Mouse (Mus musculus): ENCODE data around the gene Kcnh1. TPM values are rescaled to one million over a fixed set of nuclear protein-coding genes. Genes with fewer than 3 reads are reported as not detected.

The Kcnh1 gene
- total and polyA plus RNA-seq, 3 experiments, result 0.05 TPM; not detected in 2

- DNase-seq (ENCODE audit: low spot score) (no peak), ATAC-seq (ENCODE audit: extremely low read depth, insufficient number of reproducible peaks, low FRiP score, poor library complexity, severe bottlenecking) (no peak)
- Histone ChIP-seq H3K9me3 (replicated peaks) (no peaks in the 10 kb centered on the region), H3K36me3 (replicated peaks) (no peaks in the 10 kb centered on the region), H3K4me3 (ENCODE audit: low read depth, low read length) (no peak overlapping the region), H3K4me1 (ENCODE audit: insufficient read depth, low read depth, low read length) (no peaks in the 10 kb centered on the region), H3K27me3 (ENCODE audit: insufficient read depth, low read length) (no peaks in the 10 kb centered on the region)
- TF ChIP-seq TAL1 (conservative IDR thresholded peaks at IDR 0.05; ENCODE audit: low read depth, low read length), result no peak
- no peak for TF ChIP-seq GATA2 (IDR thresholded peaks at IDR 0.05; ENCODE audit: borderline replicate concordance, low read depth, low read length)
- TF ChIP-seq POLR2AphosphoS5 (IDR thresholded peaks at IDR 0.05; ENCODE audit: insufficient replicate concordance, low read depth, low read length), result no peak
- no peak for TF ChIP-seq CTCF (IDR thresholded peaks at IDR 0.05; ENCODE audit: low read depth, low read length)
- no peak for TF ChIP-seq GATA1 (IDR thresholded peaks at IDR 0.05; ENCODE audit: borderline replicate concordance, low read length)
Observed at GRCm38 (mm10) chr1:192259146-192259545, 68.6 kb downstream of the Kcnh1 start.

GRCm38 (mm10) chr1:192259616-192260015 is 69.0 kb downstream of the Kcnh1 start:
- Histone ChIP-seq H3K36me3 (replicated peaks) (no peaks in the 10 kb centered on the region), H3K27me3 (ENCODE audit: insufficient read depth, low read length) (no peaks in the 10 kb centered on the region), H3K4me3 (ENCODE audit: low read depth, low read length) (no peak overlapping the region), H3K4me1 (ENCODE audit: insufficient read depth, low read depth, low read length) (no peaks in the 10 kb centered on the region), H3K9me3 (replicated peaks) (no peaks in the 10 kb centered on the region)
- TF ChIP-seq GATA2 (IDR thresholded peaks at IDR 0.05; ENCODE audit: borderline replicate concordance, low read depth, low read length) (no peak), POLR2AphosphoS5 (IDR thresholded peaks at IDR 0.05; ENCODE audit: insufficient replicate concordance, low read depth, low read length) (no peak), CTCF (IDR thresholded peaks at IDR 0.05; ENCODE audit: low read depth, low read length) (no peak), GATA1 (IDR thresholded peaks at IDR 0.05; ENCODE audit: borderline replicate concordance, low read length) (no peak)
- no peak for ATAC-seq (ENCODE audit: extremely low read depth, insufficient number of reproducible peaks, low FRiP score, poor library complexity, severe bottlenecking)
- no peak for DNase-seq (ENCODE audit: low spot score)

DNA sequence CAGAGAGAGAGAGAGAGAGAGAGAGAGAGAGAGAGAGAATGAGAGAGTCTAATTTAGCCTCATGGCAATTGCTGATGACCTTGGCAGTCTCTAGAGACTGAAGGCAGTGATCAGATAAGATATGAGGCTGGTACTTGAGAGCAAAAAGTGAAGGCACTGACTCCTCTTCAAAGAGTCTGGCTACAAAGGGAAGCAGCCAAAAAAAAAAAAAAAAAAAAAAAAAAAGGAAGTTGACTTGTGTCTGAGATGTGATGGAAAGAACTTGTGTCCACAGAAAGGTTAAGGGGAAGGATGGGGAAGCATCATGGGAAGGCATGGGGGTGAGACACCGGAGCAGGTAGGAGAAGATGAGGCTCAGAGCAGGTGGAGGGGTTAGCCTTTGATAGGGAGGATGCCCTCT is 75.1 kb downstream of the Kcnh1 start:
- ATAC-seq (ENCODE audit: extremely low read depth, insufficient number of reproducible peaks, low FRiP score, poor library complexity, severe bottlenecking) (no peak), DNase-seq (ENCODE audit: low spot score) (no peak)
- Histone ChIP-seq H3K27me3 (ENCODE audit: insufficient read depth, low read length) (no peaks in the 10 kb centered on the region), H3K9me3 (replicated peaks) (no peaks in the 10 kb centered on the region), H3K4me1 (ENCODE audit: insufficient read depth, low read depth, low read length) (no peaks in the 10 kb centered on the region), H3K4me3 (ENCODE audit: low read depth, low read length) (no peak overlapping the region), H3K36me3 (replicated peaks) (no peaks in the 10 kb centered on the region)
- TF ChIP-seq POLR2AphosphoS5 (IDR thresholded peaks at IDR 0.05; ENCODE audit: insufficient replicate concordance, low read depth, low read length) (no peak), CTCF (IDR thresholded peaks at IDR 0.05; ENCODE audit: low read depth, low read length) (no peak), GATA1 (IDR thresholded peaks at IDR 0.05; ENCODE audit: borderline replicate concordance, low read length) (no peak), TAL1 (conservative IDR thresholded peaks at IDR 0.05; ENCODE audit: low read depth, low read length) (no peak), GATA2 (IDR thresholded peaks at IDR 0.05; ENCODE audit: borderline replicate concordance, low read depth, low read length) (no peak)

- Histone ChIP-seq H3K36me3 (replicated peaks) (no peaks in the 10 kb centered on the region), H3K4me1 (ENCODE audit: insufficient read depth, low read depth, low read length) (no peaks in the 10 kb centered on the region), H3K9me3 (replicated peaks) (no peaks in the 10 kb centered on the region), H3K27me3 (ENCODE audit: insufficient read depth, low read length) (no peaks in the 10 kb centered on the region), H3K4me3 (ENCODE audit: low read depth, low read length) (no peak overlapping the region)
- ATAC-seq (ENCODE audit: extremely low read depth, insufficient number of reproducible peaks, low FRiP score, poor library complexity, severe bottlenecking), result no peak
- no peak for DNase-seq (ENCODE audit: low spot score)
- TF ChIP-seq GATA1 (IDR thresholded peaks at IDR 0.05; ENCODE audit: borderline replicate concordance, low read length), result no peak
- TF ChIP-seq GATA2 (IDR thresholded peaks at IDR 0.05; ENCODE audit: borderline replicate concordance, low read depth, low read length), result no peak
- no peak for TF ChIP-seq CTCF (IDR thresholded peaks at IDR 0.05; ENCODE audit: low read depth, low read length)
- no peak for TF ChIP-seq TAL1 (conservative IDR thresholded peaks at IDR 0.05; ENCODE audit: low read depth, low read length)
- no peak for TF ChIP-seq POLR2AphosphoS5 (IDR thresholded peaks at IDR 0.05; ENCODE audit: insufficient replicate concordance, low read depth, low read length)
Observed at GRCm38 (mm10) chr1:192266956-192267355, 76.4 kb downstream of the Kcnh1 start.

GRCm38 (mm10) chr1:192268878-192269277 is 78.3 kb downstream of the Kcnh1 start:
- ATAC-seq (ENCODE audit: extremely low read depth, insufficient number of reproducible peaks, low FRiP score, poor library complexity, severe bottlenecking) (no peak), DNase-seq (ENCODE audit: low spot score) (no peak)
- Histone ChIP-seq H3K4me3 (ENCODE audit: low read depth, low read length) (no peak overlapping the region), H3K27me3 (ENCODE audit: insufficient read depth, low read length) (no peaks in the 10 kb centered on the region), H3K9me3 (replicated peaks) (no peaks in the 10 kb centered on the region), H3K4me1 (ENCODE audit: insufficient read depth, low read depth, low read length) (no peaks in the 10 kb centered on the region), H3K36me3 (replicated peaks) (no peaks in the 10 kb centered on the region)
- TF ChIP-seq GATA2 (IDR thresholded peaks at IDR 0.05; ENCODE audit: borderline replicate concordance, low read depth, low read length) (no peak), TAL1 (conservative IDR thresholded peaks at IDR 0.05; ENCODE audit: low read depth, low read length) (no peak), POLR2AphosphoS5 (IDR thresholded peaks at IDR 0.05; ENCODE audit: insufficient replicate concordance, low read depth, low read length) (no peak), GATA1 (IDR thresholded peaks at IDR 0.05; ENCODE audit: borderline replicate concordance, low read length) (no peak), CTCF (IDR thresholded peaks at IDR 0.05; ENCODE audit: low read depth, low read length) (no peak)

DNA sequence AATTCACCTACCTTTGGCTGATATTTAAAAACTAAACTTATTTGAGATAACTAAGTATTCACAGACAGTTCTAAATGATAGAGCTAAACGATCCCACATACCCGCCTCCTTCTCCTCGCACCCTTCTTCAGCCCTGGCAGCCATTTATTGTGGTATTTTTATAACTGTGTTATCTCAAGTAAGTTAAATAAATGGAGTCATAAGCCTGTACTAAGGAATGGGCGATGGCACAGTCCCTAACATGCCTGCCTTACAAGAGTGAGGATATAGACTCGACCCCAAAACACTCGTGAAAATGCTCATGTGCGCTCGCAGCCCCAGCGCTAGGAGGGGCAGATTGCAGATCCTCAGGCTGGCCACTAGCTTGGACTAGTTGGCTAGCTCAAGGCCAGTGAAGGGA is 79.3 kb downstream of the Kcnh1 start:
- no peaks in the 10 kb centered on the region for H3K9me3 ChIP-seq (replicated peaks)
- H3K4me1 ChIP-seq (ENCODE audit: insufficient read depth, low read depth, low read length), result no peaks in the 10 kb centered on the region
- H3K4me3 ChIP-seq (ENCODE audit: low read depth, low read length), result no peak overlapping the region
- TF ChIP-seq GATA2 (IDR thresholded peaks at IDR 0.05; ENCODE audit: borderline replicate concordance, low read depth, low read length) (no peak), CTCF (IDR thresholded peaks at IDR 0.05; ENCODE audit: low read depth, low read length) (no peak), POLR2AphosphoS5 (IDR thresholded peaks at IDR 0.05; ENCODE audit: insufficient replicate concordance, low read depth, low read length) (no peak), TAL1 (conservative IDR thresholded peaks at IDR 0.05; ENCODE audit: low read depth, low read length) (no peak), GATA1 (IDR thresholded peaks at IDR 0.05; ENCODE audit: borderline replicate concordance, low read length) (no peak)
- no peaks in the 10 kb centered on the region for H3K36me3 ChIP-seq (replicated peaks)
- DNase-seq (ENCODE audit: low spot score) (no peak), ATAC-seq (ENCODE audit: extremely low read depth, insufficient number of reproducible peaks, low FRiP score, poor library complexity, severe bottlenecking) (no peak)
- H3K27me3 ChIP-seq (ENCODE audit: insufficient read depth, low read length), result no peaks in the 10 kb centered on the region

Data from G1E (cell line).